Mouse (Mus musculus) liver, adult 2 months (tissue): ENCODE measurements at regions not wholly inside any gene's neighbourhood (a gene's known extent, or its start where the extent isn't known, plus 50 kb on each side); places are given as distances from the start of the nearest gene placed in this dataset.

ENCODE experiments used
- DNase-seq: peaks from one replicate; pipeline ENCODE4 v3.0.0-alpha.2; 2011; ENCODE audit warnings: low read depth, low spot score; ENCODE audit errors: extremely low read depth
- H3K27ac ChIP-seq: fragments of 200-500 bp; replicated peaks from 2 replicates; pipeline ENCODE4 v1.5.1; 2012; ENCODE audit warnings: low read depth, mild to moderate bottlenecking, control low read depth, inconsistent platforms, low read length; ENCODE audit not compliant: insufficient read depth
- H3K27me3 ChIP-seq: fragments of 200-500 bp; 2 replicates; pipeline ENCODE4 v1.6.1; 2012; ENCODE audit warnings: mild to moderate bottlenecking, moderate library complexity, low read length, inconsistent platforms; ENCODE audit not compliant: control insufficient read depth, insufficient read depth
- H3K36me3 ChIP-seq: fragments of 200-500 bp; 2 replicates; pipeline ENCODE4 v1.6.1; 2012; ENCODE audit warnings: low read length, inconsistent platforms; ENCODE audit not compliant: control insufficient read depth, insufficient read depth
- H3K4me1 ChIP-seq: fragments of 200-500 bp; 2 replicates; pipeline ENCODE4 v1.6.1; 2011; ENCODE audit warnings: low read length; ENCODE audit not compliant: control insufficient read depth, insufficient read depth
- H3K4me3 ChIP-seq: fragments of 200-500 bp; 2 replicates; pipeline ENCODE4 v1.5.1; 2011; ENCODE audit warnings: low read depth, mild to moderate bottlenecking, control low read depth, low read length, moderate library complexity; ENCODE audit not compliant: insufficient read depth
- H3K79me2 ChIP-seq: fragments of 200-500 bp; 2 replicates; pipeline ENCODE4 v1.6.1; 2012; ENCODE audit warnings: inconsistent platforms, mild to moderate bottlenecking, low read length, moderate library complexity; ENCODE audit not compliant: control insufficient read depth, insufficient read depth
- H3K9ac ChIP-seq: fragments of 200-500 bp; 2 replicates; pipeline ENCODE4 v1.6.1; 2012; ENCODE audit warnings: low read depth, mild to moderate bottlenecking, control low read depth, inconsistent platforms, low read length
- CTCF ChIP-seq: fragments of 200-500 bp; IDR thresholded peaks from 2 replicates; pipeline ENCODE4 v1.5.1; 2011; ENCODE audit warnings: low read depth, low read length, control low read depth
- POLR2A ChIP-seq: fragments of 200-500 bp; IDR thresholded peaks from 2 replicates; pipeline ENCODE4 v1.6.1; 2011; ENCODE audit warnings: low read length, control low read depth; ENCODE audit not compliant: insufficient read depth; ENCODE audit errors: extremely low read depth
- WGBS: fragments of 180-500 bp; shearing (Covaris S2); methylation state at CpG from one replicate; pipeline ENCODE4 v1.1.7; 2018; 5-methylcytosine and 5-hydroxymethylcytosine counted together

- no peak for DNase-seq
- WGBS, result 49% methylated on average over 6 of the region's 6 CpGs
- H3K4me1 ChIP-seq, result no peaks in the 10 kb centered on the region
- H3K4me3 ChIP-seq, result no peak overlapping the region
- no peak overlapping the region for H3K27ac ChIP-seq
- no peaks in the 10 kb centered on the region for H3K79me2 ChIP-seq
- TF ChIP-seq POLR2A (no peak), CTCF (no peak)
- no peak overlapping the region for H3K9ac ChIP-seq
- no peaks in the 10 kb centered on the region for H3K27me3 ChIP-seq
- H3K36me3 ChIP-seq, result no peaks in the 10 kb centered on the region
Observed at GRCm38 (mm10) chr1:184274704-184275103, 240.6 kb upstream of the 1700056E22Rik start.

- H3K4me1 ChIP-seq, result no peaks in the 10 kb centered on the region
Observed at GRCm38 (mm10) chr1:184273722-184274121, 239.6 kb upstream of the 1700056E22Rik start.

GRCm38 (mm10) chr1:184271254-184271653, 237.2 kb upstream of the 1700056E22Rik start:
- Histone ChIP-seq H3K27me3 (no peaks in the 10 kb centered on the region), H3K27ac (no peak overlapping the region), H3K4me3 (no peak overlapping the region), H3K36me3 (no peaks in the 10 kb centered on the region), H3K4me1 (no peaks in the 10 kb centered on the region), H3K9ac (no peak overlapping the region), H3K79me2 (no peaks in the 10 kb centered on the region)
- no peak for DNase-seq
- TF ChIP-seq CTCF (no peak), POLR2A (no peak)
- WGBS, result 86% methylated on average over 8 of the region's 8 CpGs

More at GRCm38 (mm10) chr1:184273722-184274121, 239.6 kb upstream of the 1700056E22Rik start:
- Histone ChIP-seq H3K9ac (no peak overlapping the region), H3K36me3 (no peaks in the 10 kb centered on the region), H3K27me3 (no peaks in the 10 kb centered on the region), H3K4me3 (no peak overlapping the region), H3K27ac (no peak overlapping the region), H3K79me2 (no peaks in the 10 kb centered on the region)
- WGBS, result 70% methylated on average over 1 of the region's 1 CpGs
- no peak for TF ChIP-seq POLR2A
- TF ChIP-seq CTCF, result no peak
- no peak for DNase-seq

- H3K27ac ChIP-seq, result no peak overlapping the region
- no peaks in the 10 kb centered on the region for H3K36me3 ChIP-seq
- H3K79me2 ChIP-seq, result no peaks in the 10 kb centered on the region
- DNase-seq, result peak; percentile 47
- no peaks in the 10 kb centered on the region for H3K27me3 ChIP-seq
- no peak overlapping the region for H3K4me3 ChIP-seq
- no peak overlapping the region for H3K9ac ChIP-seq
- TF ChIP-seq POLR2A (no peak), CTCF (peak; percentile 85)
- H3K4me1 ChIP-seq, result no peaks in the 10 kb centered on the region
- WGBS, result 20% methylated on average over 8 of the region's 8 CpGs
Observed at GRCm38 (mm10) chr1:184266051-184266450, 231.9 kb upstream of the 1700056E22Rik start.

- H3K27ac ChIP-seq, result no peak overlapping the region
- no peaks in the 10 kb centered on the region for H3K79me2 ChIP-seq
- TF ChIP-seq CTCF (peak; percentile 50; the same call in 1 of the 2 replicates), POLR2A (no peak)
- WGBS, result 54% methylated on average over 2 of the region's 2 CpGs
- no peak overlapping the region for H3K4me3 ChIP-seq
- H3K9ac ChIP-seq, result no peak overlapping the region
- H3K27me3 ChIP-seq, result no peaks in the 10 kb centered on the region
- no peaks in the 10 kb centered on the region for H3K36me3 ChIP-seq
- no peaks in the 10 kb centered on the region for H3K4me1 ChIP-seq
- DNase-seq, result no peak
Observed at GRCm38 (mm10) chr1:184262975-184263374, 228.9 kb upstream of the 1700056E22Rik start.

- no peaks in the 10 kb centered on the region for H3K27me3 ChIP-seq
- DNase-seq, result no peak
- 92% methylated on average over 6 of the region's 6 CpGs for WGBS
- H3K4me3 ChIP-seq, result no peak overlapping the region
- no peak overlapping the region for H3K27ac ChIP-seq
- no peaks in the 10 kb centered on the region for H3K4me1 ChIP-seq
- no peaks in the 10 kb centered on the region for H3K79me2 ChIP-seq
- no peak overlapping the region for H3K9ac ChIP-seq
- TF ChIP-seq CTCF, result no peak
- TF ChIP-seq POLR2A, result no peak
- H3K36me3 ChIP-seq, result no peaks in the 10 kb centered on the region
Observed at GRCm38 (mm10) chr1:184261385-184261727, 227.3 kb upstream of the 1700056E22Rik start.
